Mouse (Mus musculus) limb, embryonic 13.5 days (tissue): Measurements from ENCODE around the gene Pdk2. TPM values are rescaled to one million over a fixed set of nuclear protein-coding genes. Genes with fewer than 3 reads are reported as not detected.

Experiments
- ATAC-seq: fragments of 200-750 bp; cut with Nextera tagmentation; 2 replicates; pipeline ENCODE4 v1.8.0; 2017; ENCODE audit warnings: low read depth, moderate number of reproducible peaks, moderate TSS enrichment; ENCODE audit not compliant: low FRiP score
- H3K27ac ChIP-seq: fragments of 300-500 bp; sonication (generic); 2 replicates; pipeline ENCODE4 v1.5.1; 2015; ENCODE audit warnings: inconsistent platforms, mild to moderate bottlenecking, moderate library complexity
- H3K27me3 ChIP-seq: fragments of 300-500 bp; sonication (generic); 2 replicates; pipeline ENCODE4 v1.6.1; 2015; ENCODE audit warnings: mild to moderate bottlenecking, inconsistent platforms
- H3K36me3 ChIP-seq: fragments of 300-500 bp; sonication (generic); 2 replicates; pipeline ENCODE4 v1.6.1; 2015; ENCODE audit warnings: inconsistent platforms, mild to moderate bottlenecking, moderate library complexity
- H3K4me1 ChIP-seq: fragments of 300-500 bp; sonication (generic); 2 replicates; pipeline ENCODE4 v1.6.1; 2015; ENCODE audit warnings: inconsistent platforms
- H3K4me2 ChIP-seq: fragments of 300-500 bp; sonication (generic); replicated peaks from 2 replicates; pipeline ENCODE4 v1.6.1; 2015; ENCODE audit warnings: inconsistent platforms, mild to moderate bottlenecking, moderate library complexity
- H3K4me3 ChIP-seq: fragments of 300-500 bp; sonication (generic); 2 replicates; pipeline ENCODE4 v1.5.1; 2015; ENCODE audit warnings: moderate library complexity, mild to moderate bottlenecking, inconsistent platforms
- H3K9ac ChIP-seq: fragments of 300-500 bp; sonication (generic); 2 replicates; pipeline ENCODE4 v1.6.1; 2015; ENCODE audit warnings: mild to moderate bottlenecking, inconsistent platforms
- H3K9me3 ChIP-seq: fragments of 300-500 bp; sonication (generic); 2 replicates; pipeline ENCODE4 v1.6.1; 2016; ENCODE audit warnings: inconsistent platforms
- WGBS: fragments of 180-500 bp; shearing (Covaris S2); methylation state at CpG from one replicate; pipeline ENCODE4 v1.1.7; 2015; 5-methylcytosine and 5-hydroxymethylcytosine counted together
- polyA plus RNA-seq: library from polyadenylated mRNA; unstranded; fragments of >200 nt; fragmentation: Nextera tagmentation; extraction: Ambion mirVana; gene quantifications from 2 replicates; pipeline ENCODE4 v1.2.1, GENCODE M21; 2015

The Pdk2 gene
- polyA plus RNA-seq = 33.7 and 34.9 TPM in 2 replicates

DNA sequence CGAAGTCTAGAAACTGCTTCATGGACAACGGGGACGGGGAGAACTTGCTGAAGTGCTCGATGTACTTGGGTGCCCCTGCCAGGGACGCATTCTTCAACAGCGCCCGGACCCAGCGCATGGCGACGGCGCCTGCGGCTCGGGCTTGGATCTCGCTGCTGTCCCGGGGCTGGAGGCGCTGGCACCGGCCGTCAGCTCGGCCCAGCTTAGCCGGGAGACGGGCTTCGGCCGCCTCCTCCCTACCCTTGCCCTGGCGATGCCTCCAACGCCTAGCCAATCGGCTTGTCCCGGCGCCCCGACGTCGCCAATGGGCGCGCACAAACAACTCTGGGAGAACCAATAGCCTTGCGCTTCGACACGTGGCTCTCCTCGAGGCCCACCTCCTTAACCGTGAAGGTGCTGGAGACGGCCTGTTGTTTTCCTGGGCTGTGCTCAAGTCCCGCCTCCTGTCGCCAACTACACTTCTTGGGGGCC lies at the start of gene Pdk2:
Gene Pdk2 (minus strand): TSS at position 216 of the 471 bp plus-strand sequence.
- under 1% methylated on average over 41 of the region's 41 CpGs for WGBS
- H3K4me2 ChIP-seq = peak within 1 kb of the TSS; percentile 85
- H3K4me1 ChIP-seq = peaks cover 19% of the 10 kb centered on the region
- H3K9me3 ChIP-seq = no peaks in the 10 kb centered on the region
- peak within 1 kb of the TSS; percentile 77 for H3K27ac ChIP-seq
- peaks cover 29% of the 10 kb centered on the region for H3K36me3 ChIP-seq
- no peaks in the 10 kb centered on the region for H3K27me3 ChIP-seq
- peak within 1 kb of the TSS; percentile 83 for H3K9ac ChIP-seq
- H3K4me3 ChIP-seq = peak within 1 kb of the TSS; percentile 81
- ATAC-seq = peak; percentile 97

DNA sequence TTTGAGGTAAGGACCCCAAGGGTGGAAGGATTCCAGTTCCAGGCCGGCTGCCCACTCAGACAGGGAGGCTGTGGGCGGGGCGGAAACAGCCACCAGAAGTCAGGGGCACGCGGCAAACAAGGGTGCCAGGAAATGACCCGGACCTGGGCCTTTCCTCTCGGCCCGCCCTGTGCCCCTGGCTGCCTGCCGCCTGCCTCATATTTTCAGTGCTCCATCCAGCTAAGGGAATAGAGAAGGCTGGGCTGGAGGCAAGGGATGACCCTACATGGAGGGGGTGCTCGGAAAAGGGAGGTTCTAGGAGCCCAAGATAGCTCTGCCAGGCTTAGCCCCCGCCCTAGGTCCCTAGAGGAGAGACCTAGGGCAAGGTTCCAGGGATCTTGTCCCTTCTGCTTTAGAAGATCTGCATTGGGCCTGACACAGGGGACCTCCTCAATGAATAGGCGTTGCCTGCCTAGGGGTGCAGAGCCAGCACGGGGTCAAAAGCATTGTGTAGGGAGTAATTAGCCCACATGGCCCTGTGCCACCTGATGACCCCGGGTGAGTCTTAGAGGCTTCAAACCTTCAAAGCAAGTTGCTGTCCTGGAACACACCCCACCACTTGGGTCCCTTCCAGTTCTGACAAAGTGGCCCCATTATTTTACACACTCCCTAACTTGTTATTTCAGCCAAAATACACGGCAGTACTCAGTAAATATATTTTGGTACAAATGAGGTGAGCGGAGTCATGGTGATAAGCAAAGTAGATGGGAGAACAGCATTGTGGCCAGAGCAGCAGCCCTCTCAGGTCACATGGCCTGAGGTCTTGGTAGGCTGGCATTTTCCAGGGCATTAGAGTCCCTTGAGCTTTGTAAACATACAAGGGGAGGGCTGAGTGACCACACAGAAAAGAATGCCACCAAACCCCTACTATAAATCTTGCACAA lies 48.0 kb upstream of the Pdk2 start:
- Histone ChIP-seq H3K4me2 (no peak overlapping the region), H3K9ac (no peak overlapping the region), H3K4me3 (no peak overlapping the region), H3K27ac (no peak overlapping the region), H3K4me1 (peaks cover 21% of the 10 kb centered on the region), H3K9me3 (no peaks in the 10 kb centered on the region), H3K27me3 (no peaks in the 10 kb centered on the region), H3K36me3 (no peaks in the 10 kb centered on the region)
- ATAC-seq = no peak
- WGBS = 66% methylated on average over 16 of the region's 16 CpGs

DNA sequence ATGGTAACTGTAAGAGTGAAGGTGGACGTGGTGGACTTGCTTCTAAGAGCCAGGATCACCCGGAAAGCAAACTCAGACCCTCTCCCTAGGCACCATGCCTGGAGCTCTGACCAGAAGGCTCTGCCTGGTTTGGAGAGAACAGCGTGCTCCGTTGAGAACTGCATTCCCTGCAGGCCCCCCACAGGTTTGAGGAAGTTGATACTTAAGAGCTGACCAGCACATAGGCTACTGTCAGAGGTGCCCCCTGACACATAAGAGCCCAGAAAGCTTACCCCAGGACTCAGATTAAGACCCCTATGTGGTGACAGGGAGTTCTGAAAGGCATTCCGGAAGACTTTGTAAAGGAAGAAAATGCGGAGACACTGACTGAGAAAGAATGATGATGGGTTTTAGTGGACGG lies 47.1 kb upstream of the Pdk2 start:
- Histone ChIP-seq H3K9me3 (no peaks in the 10 kb centered on the region), H3K4me1 (peaks cover 21% of the 10 kb centered on the region), H3K27ac (no peak overlapping the region), H3K9ac (no peak overlapping the region), H3K27me3 (no peaks in the 10 kb centered on the region), H3K4me2 (no peak overlapping the region), H3K4me3 (no peak overlapping the region), H3K36me3 (no peaks in the 10 kb centered on the region)
- ATAC-seq = no peak
- 54% methylated on average over 7 of the region's 7 CpGs for WGBS

DNA sequence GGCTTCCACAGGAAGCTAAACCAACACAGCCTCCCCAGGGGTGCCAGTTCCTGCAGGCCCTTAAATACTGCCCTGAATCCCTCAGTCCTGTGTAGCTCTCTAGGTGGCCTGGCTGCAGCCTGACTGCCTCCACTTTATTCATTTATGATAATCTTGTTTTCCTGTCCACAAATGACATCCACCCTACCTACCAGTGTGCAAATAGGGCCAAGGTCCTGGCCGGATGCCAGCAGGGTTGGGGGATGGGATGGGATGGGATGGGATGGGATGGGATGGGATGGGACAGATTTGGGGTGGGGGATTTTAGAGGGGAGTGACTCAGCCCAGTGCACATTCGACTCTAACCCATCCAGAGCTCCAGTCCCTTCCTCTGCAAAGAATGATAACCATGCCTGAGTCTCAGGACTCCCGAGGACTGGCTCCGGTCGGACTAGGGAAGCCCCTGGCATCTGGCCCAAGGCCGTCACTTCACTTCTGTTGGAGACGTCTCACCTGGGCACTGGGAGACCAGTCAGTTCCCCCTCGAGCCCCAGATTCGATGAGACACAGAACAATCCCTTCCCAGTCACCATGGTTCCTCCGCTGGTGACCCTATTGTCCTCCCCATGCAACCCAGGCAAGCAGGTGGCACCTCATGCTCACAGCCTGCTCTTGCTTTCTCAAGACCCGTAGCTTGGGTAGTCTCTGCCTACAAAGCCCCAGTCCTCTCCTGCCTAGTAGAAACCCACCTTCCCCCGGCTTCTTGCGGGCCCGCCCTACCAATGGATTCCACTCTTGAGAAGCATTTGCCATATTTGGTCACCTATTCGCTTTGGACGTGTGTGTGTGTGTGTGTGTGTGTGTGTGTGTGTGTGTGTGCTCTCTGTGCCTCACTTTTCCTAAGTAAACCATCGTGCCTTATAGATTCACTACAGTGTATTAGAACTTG lies 46.4 kb upstream of the Pdk2 start:
- H3K36me3 ChIP-seq = no peaks in the 10 kb centered on the region
- ATAC-seq = no peak
- no peaks in the 10 kb centered on the region for H3K9me3 ChIP-seq
- no peaks in the 10 kb centered on the region for H3K27me3 ChIP-seq
- H3K9ac ChIP-seq = 0 out of 2 replicates have a peak overlapping the region, but pooled peaks have one; percentile 19
- 71% methylated on average over 17 of the region's 17 CpGs for WGBS
- H3K27ac ChIP-seq = no peak overlapping the region
- H3K4me1 ChIP-seq = peaks cover 21% of the 10 kb centered on the region
- no peak overlapping the region for H3K4me3 ChIP-seq
- no peak overlapping the region for H3K4me2 ChIP-seq

DNA sequence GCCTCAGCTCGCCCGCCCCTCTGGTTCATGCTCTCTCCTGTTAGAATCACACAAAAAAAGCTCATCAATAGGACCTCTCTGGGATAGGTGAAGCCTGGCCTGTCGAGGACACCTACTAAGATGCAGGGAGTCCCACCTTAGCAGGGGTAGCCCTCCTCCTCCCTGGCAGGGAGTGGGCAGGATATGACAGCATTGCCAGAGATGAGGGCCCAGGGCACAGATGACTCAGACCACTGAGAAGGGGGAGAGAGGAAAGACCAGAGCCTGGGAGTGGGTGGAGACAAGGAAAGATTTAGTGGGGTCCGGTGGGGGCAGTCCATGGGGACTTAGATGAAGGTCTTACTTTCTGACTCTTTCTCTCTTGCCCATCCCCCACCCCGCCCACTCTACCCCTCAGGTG lies 45.1 kb upstream of the Pdk2 start:
- no peaks in the 10 kb centered on the region for H3K9me3 ChIP-seq
- peaks cover 21% of the 10 kb centered on the region for H3K4me1 ChIP-seq
- WGBS = 59% methylated on average over 5 of the region's 5 CpGs
- no peaks in the 10 kb centered on the region for H3K36me3 ChIP-seq
- H3K27ac ChIP-seq = no peak overlapping the region
- H3K9ac ChIP-seq = no peak overlapping the region
- no peak overlapping the region for H3K4me3 ChIP-seq
- no peak overlapping the region for H3K4me2 ChIP-seq
- no peaks in the 10 kb centered on the region for H3K27me3 ChIP-seq
- ATAC-seq = no peak

DNA sequence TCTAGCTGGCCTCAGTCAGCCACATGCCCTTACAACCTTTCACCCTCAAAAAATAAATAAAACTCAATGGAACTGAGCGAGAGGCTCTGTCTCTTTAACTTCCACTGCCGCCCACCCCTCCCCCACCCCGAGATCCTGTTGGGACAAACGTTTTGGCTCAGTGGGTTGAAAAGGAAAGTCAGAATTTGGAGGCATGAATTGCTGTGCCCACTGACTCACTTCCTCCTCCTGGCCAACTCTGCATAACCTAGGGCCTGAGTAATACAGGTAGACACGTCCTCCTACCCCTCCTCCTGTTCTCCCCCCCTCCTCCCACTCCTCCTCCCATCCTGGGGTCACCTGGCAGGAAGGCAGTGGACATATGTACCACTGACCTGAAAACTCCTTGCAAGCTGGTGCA lies 44.6 kb upstream of the Pdk2 start:
- H3K4me3 ChIP-seq = no peak overlapping the region
- H3K36me3 ChIP-seq = no peaks in the 10 kb centered on the region
- 10% methylated on average over 5 of the region's 5 CpGs for WGBS
- H3K9me3 ChIP-seq = no peaks in the 10 kb centered on the region
- H3K9ac ChIP-seq = no peak overlapping the region
- ATAC-seq = no peak
- H3K4me2 ChIP-seq = no peak overlapping the region
- no peak overlapping the region for H3K27ac ChIP-seq
- H3K27me3 ChIP-seq = no peaks in the 10 kb centered on the region
- H3K4me1 ChIP-seq = peaks cover 21% of the 10 kb centered on the region

DNA sequence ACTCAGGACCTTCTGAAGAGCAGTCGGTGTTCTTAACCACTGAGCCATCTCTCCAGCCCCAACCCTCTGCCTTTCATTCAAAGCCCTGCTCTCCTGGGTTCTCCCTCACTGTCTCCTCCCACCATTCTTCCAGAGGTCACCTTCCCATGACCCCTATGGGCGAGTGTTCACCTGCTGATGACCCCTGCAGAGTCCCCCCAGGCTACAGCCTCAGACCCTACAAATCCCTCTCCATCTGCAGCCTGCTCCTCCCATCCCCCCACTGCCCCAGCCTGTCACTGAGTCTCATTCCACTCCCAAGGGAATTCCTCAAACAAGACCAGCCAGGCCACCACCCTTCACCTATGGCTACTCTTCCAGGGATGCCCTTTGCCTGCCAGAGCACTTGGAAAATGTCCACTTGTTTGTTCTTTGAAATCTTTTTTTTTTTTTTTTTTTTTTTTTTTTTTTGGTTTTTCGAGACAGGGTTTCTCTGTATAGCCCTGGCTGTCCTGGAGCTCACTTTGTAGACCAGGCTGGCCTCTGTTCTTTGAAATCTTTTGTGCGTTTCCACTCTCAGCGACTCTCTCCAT lies 43.7 kb upstream of the Pdk2 start:
- Histone ChIP-seq H3K9me3 (no peaks in the 10 kb centered on the region), H3K36me3 (no peaks in the 10 kb centered on the region), H3K4me3 (no peak overlapping the region), H3K27me3 (peaks cover 4% of the 10 kb centered on the region; the same call in 1 of the 2 replicates), H3K4me1 (peaks cover 21% of the 10 kb centered on the region), H3K27ac (no peak overlapping the region), H3K9ac (no peak overlapping the region), H3K4me2 (no peak overlapping the region)
- ATAC-seq = no peak
- WGBS = 40% methylated on average over 5 of the region's 5 CpGs

DNA sequence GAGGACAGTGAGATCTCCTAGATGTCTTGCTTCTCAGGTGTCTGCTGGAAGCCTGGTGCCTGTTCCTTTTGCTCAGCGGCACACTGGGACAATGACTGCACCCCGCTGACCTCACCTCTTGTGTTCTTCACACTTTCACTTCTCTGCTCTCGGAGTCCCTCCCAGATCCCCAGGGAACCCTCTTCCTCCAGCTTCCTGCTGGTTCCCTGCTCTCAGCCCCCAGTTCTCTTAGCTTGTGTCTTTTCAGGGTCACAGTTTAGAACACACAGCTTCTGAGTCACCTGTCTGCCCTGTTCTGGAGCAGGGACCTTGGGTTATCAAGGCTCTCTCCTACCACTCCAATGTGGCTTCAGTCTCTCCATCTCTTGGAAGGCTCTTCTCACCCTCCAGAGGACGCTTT lies 43.0 kb upstream of the Pdk2 start:
- peaks cover 11% of the 10 kb centered on the region; the same call in 1 of the 2 replicates for H3K27me3 ChIP-seq
- H3K9me3 ChIP-seq = no peaks in the 10 kb centered on the region
- WGBS = 37% methylated on average over 4 of the region's 4 CpGs
- H3K36me3 ChIP-seq = no peaks in the 10 kb centered on the region
- no peak for ATAC-seq
- H3K9ac ChIP-seq = no peak overlapping the region
- H3K27ac ChIP-seq = no peak overlapping the region
- H3K4me1 ChIP-seq = peaks cover 21% of the 10 kb centered on the region
- H3K4me3 ChIP-seq = no peak overlapping the region
- H3K4me2 ChIP-seq = no peak overlapping the region

DNA sequence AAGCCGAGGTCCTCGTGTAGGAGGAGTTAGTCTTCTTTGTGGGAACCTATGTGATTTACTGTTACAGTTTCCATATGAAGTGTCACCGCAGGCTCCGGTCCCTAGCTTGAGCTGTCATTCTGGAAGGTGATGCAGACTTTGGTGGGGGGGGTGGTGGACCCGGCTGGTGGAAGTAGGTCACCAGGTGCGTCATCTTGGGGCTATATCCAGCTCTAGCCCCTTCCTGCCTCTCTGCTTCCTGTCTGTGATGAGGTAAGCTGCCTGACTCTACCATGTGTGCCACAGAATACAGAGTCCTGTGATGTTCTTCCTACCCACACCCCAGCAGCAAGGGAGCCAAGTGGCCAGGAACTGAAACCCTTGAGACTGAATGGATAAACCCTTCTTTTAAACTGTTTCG lies 41.7 kb upstream of the Pdk2 start:
- H3K36me3 ChIP-seq = no peaks in the 10 kb centered on the region

DNA sequence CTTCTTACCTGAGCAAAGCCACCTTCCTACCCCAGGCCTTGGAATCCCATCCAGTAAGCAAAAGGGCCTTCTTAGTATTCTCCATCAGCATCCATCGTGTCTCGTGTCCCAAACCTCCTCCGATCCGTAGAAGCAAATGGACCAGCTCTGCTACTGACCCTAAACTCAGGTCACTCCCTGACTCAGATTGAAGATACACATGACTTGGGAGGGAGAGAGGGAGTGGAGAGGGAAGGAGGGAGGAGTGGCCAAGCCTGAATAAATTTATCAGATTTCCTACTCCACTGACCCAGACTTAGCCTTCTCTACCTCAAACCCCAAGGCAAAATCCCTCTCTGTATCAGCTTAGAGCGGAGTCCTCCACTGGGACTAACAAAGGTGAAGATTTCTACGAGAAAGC lies 39.6 kb upstream of the Pdk2 start:
- no peak overlapping the region for H3K27ac ChIP-seq
- no peak for ATAC-seq
- no peak overlapping the region for H3K4me3 ChIP-seq
- no peak overlapping the region for H3K9ac ChIP-seq
- H3K9me3 ChIP-seq = no peaks in the 10 kb centered on the region
- H3K36me3 ChIP-seq = no peaks in the 10 kb centered on the region
- WGBS = 81% methylated on average over 6 of the region's 6 CpGs
- peaks cover 45% of the 10 kb centered on the region for H3K27me3 ChIP-seq
- no peak overlapping the region for H3K4me2 ChIP-seq
- H3K4me1 ChIP-seq = peaks cover 13% of the 10 kb centered on the region

More for the DNA sequence above, 41.7 kb upstream of the Pdk2 start:
- Histone ChIP-seq H3K27me3 (peaks cover 24% of the 10 kb centered on the region), H3K4me3 (no peak overlapping the region), H3K9me3 (no peaks in the 10 kb centered on the region), H3K9ac (no peak overlapping the region), H3K4me1 (peaks cover 21% of the 10 kb centered on the region), H3K27ac (no peak overlapping the region), H3K4me2 (no peak overlapping the region)
- WGBS = 89% methylated on average over 7 of the region's 7 CpGs
- ATAC-seq = no peak

DNA sequence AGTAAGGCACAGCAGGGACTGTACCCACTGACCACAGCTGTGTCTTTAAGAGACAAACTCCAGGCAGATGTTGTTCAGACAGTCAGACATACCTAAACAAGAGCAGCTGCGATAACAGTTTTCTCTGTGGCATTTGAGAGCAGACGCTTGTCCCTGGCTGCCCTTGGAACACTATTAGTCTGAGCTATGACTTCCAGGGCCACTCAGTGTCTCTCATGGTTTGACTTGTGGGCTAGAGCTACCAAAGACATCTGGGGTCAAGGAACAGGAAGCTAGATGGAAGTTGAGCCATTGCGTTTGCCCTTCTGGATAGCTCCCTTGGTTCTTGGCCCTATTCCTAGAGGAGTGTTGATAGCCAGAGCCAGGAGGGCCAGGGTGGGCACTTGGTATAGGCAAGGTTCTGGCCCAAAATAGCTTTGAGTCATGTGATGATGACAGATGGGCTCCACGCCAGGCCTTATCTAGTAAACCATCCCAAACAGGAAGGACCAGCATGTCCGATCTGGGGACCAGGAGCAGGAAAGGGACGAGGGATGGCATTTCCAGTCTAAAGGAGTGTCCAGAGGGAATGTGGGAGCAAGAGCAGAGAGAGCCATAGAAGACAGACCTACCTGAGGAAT lies 38.2 kb upstream of the Pdk2 start:
- Histone ChIP-seq H3K4me1 (peaks cover 19% of the 10 kb centered on the region), H3K4me3 (no peak overlapping the region), H3K9ac (no peak overlapping the region; the same call in 1 of the 2 replicates), H3K9me3 (no peaks in the 10 kb centered on the region), H3K36me3 (no peaks in the 10 kb centered on the region), H3K27ac (no peak overlapping the region), H3K27me3 (peaks cover 59% of the 10 kb centered on the region), H3K4me2 (no peak overlapping the region)
- ATAC-seq = no peak
- 71% methylated on average over 6 of the region's 6 CpGs for WGBS
